ENCODE assay signal across 13 mouse cellular contexts in genomic region chr3:66690906-66691522, GRCm38 (mm10).
DNase-seq lines count a peak whose midpoint lies in the region; ATAC-seq and TF ChIP-seq lines count a peak whose summit lies in the region.
"Had no signal": no experiment of that assay in that cellular context is flagged by ENCODE, and none has a peak within 500 bp of the region (broad histone marks: within the 10 kb centered on the region; RNA-seq: fewer than 3 reads in every experiment).

No protein-coding gene starts in this region.

- ATAC-seq in embryonic facial prominence, embryonic 13.5 days (ENCODE audit: insufficient number of reproducible peaks, insufficient read depth, low FRiP score, low TSS enrichment, low read depth), result 0 out of 2 replicates have a peak, but pooled peaks have one; percentile 32
- ATAC-seq in lung, embryonic 15.5 days (ENCODE audit: borderline replicate concordance, extremely low read depth, low FRiP score, low TSS enrichment), result 0 out of 2 replicates have a peak, but pooled peaks have one; percentile 27

- WGBS in embryonic facial prominence, embryonic 13.5 days, result 50% methylated on average over 10 of the region's 10 CpGs
- 85% methylated on average over 10 of the region's 10 CpGs for WGBS in embryonic facial prominence, embryonic 10.5 days
- 69% methylated on average over 10 of the region's 10 CpGs for WGBS in lung, embryonic 15.5 days
- WGBS in lung, adult 2 months, result 68% methylated on average over 10 of the region's 10 CpGs

- no peak for TF ChIP-seq POLR2A in lung, adult 2 months (IDR thresholded peaks at IDR 0.05; ENCODE audit: borderline replicate concordance, extremely low read depth, low read depth, low read length)
- no peak for TF ChIP-seq POLR2A in MEL (IDR thresholded peaks at IDR 0.05; ENCODE audit: control insufficient read depth in 1 of 2, insufficient read depth in 1 of 2, low read depth in 1 of 2, low read length in 2 of 2, poor library complexity in 1 of 2)

- no peaks in the 10 kb centered on the region for H3K27me3 ChIP-seq in embryonic facial prominence, embryonic 13.5 days
- no peaks in the 10 kb centered on the region for H3K27me3 ChIP-seq in embryonic facial prominence, embryonic 10.5 days (replicated peaks; ENCODE audit: low read depth, poor library complexity, severe bottlenecking)
- H3K27me3 ChIP-seq in lung, embryonic 15.5 days, result no peaks in the 10 kb centered on the region
- no peaks in the 10 kb centered on the region for H3K27me3 ChIP-seq in MEL (ENCODE audit: control insufficient read depth in 1 of 2, insufficient read depth in 2 of 2, low read length in 2 of 2)
- H3K27me3 ChIP-seq: midbrain, embryonic 12.5 days had no signal

- TF ChIP-seq RAD21 in MEL (IDR thresholded peaks at IDR 0.05; ENCODE audit: low read depth, low read length), result no peak

- no peak overlapping the region for H3K4me2 ChIP-seq in embryonic facial prominence, embryonic 13.5 days
- no peak overlapping the region for H3K4me2 ChIP-seq in lung, embryonic 15.5 days
- H3K4me2 ChIP-seq: midbrain, embryonic 12.5 days had no signal

- no peaks in the 10 kb centered on the region for H3K9me3 ChIP-seq in embryonic facial prominence, embryonic 13.5 days
- no peaks in the 10 kb centered on the region for H3K9me3 ChIP-seq in embryonic facial prominence, embryonic 10.5 days
- no peaks in the 10 kb centered on the region for H3K9me3 ChIP-seq in lung, embryonic 15.5 days
- no peaks in the 10 kb centered on the region for H3K9me3 ChIP-seq in MEL (replicated peaks; ENCODE audit: insufficient read depth, low read length)
- H3K9me3 ChIP-seq: forebrain, embryonic 10.5 days; G1E; midbrain, embryonic 12.5 days had no signal

- H3K9ac ChIP-seq in embryonic facial prominence, embryonic 13.5 days, result no peak overlapping the region
- no peak overlapping the region for H3K9ac ChIP-seq in lung, embryonic 15.5 days
- no peak overlapping the region for H3K9ac ChIP-seq in MEL (ENCODE audit: control insufficient read depth, low read depth, low read length, poor library complexity, severe bottlenecking)
- H3K9ac ChIP-seq: midbrain, embryonic 12.5 days had no signal

- H3K36me3 ChIP-seq in embryonic facial prominence, embryonic 13.5 days, result no peaks in the 10 kb centered on the region
- no peaks in the 10 kb centered on the region for H3K36me3 ChIP-seq in embryonic facial prominence, embryonic 10.5 days (replicated peaks)
- no peaks in the 10 kb centered on the region for H3K36me3 ChIP-seq in lung, embryonic 15.5 days
- no peaks in the 10 kb centered on the region for H3K36me3 ChIP-seq in MEL (ENCODE audit: control insufficient read depth in 1 of 2, insufficient read depth in 2 of 2, low read length in 2 of 2)
- H3K36me3 ChIP-seq: forebrain, embryonic 10.5 days; G1E; midbrain, embryonic 12.5 days had no signal

- no peak overlapping the region for H3K4me3 ChIP-seq in embryonic facial prominence, embryonic 13.5 days
- H3K4me3 ChIP-seq in embryonic facial prominence, embryonic 10.5 days, result no peak overlapping the region
- no peak overlapping the region for H3K4me3 ChIP-seq in lung, embryonic 15.5 days
- no peak overlapping the region for H3K4me3 ChIP-seq in lung, adult 2 months (replicated peaks; ENCODE audit: extremely low read depth, low read depth, low read length)
- H3K4me3 ChIP-seq in MEL (ENCODE audit: control insufficient read depth in 1 of 2, insufficient read depth in 1 of 2, low read depth in 2 of 2, low read length in 2 of 2), result no peak overlapping the region
- H3K4me3 ChIP-seq: forebrain, embryonic 10.5 days; midbrain, embryonic 12.5 days had no signal

- no peak for TF ChIP-seq EP300 in MEL (IDR thresholded peaks at IDR 0.05; ENCODE audit: low read depth in 1 of 2, low read length in 2 of 2)

- H3K27ac ChIP-seq in embryonic facial prominence, embryonic 13.5 days, result no peak overlapping the region
- H3K27ac ChIP-seq in embryonic facial prominence, embryonic 10.5 days (replicated peaks), result no peak overlapping the region
- H3K27ac ChIP-seq in lung, embryonic 15.5 days, result no peak overlapping the region
- H3K27ac ChIP-seq in MEL (ENCODE audit: control insufficient read depth, low read depth, low read length), result no peak overlapping the region
- H3K27ac ChIP-seq: forebrain, embryonic 10.5 days; kidney, postnatal 0 days; midbrain, embryonic 12.5 days had no signal

- no peak for DNase-seq in embryonic facial prominence, embryonic 10.5 days (ENCODE audit: low spot score)
- no peak for DNase-seq in lung, adult 2 months
- peak; percentile 30 for DNase-seq in MEL (ENCODE audit: low read depth, low spot score)
- DNase-seq in adrenal gland, postnatal 14 days, result peak; percentile 26
- no peak for DNase-seq in frontal cortex, postnatal 14 days (ENCODE audit: low spot score in 2 of 2)
- DNase-seq in thymus, postnatal 25 days, result no peak
- DNase-seq: cerebellum, adult 18-20 months had no signal

- H3K79me2 ChIP-seq in MEL (ENCODE audit: control insufficient read depth, insufficient read depth, low read length, poor library complexity), result no peaks in the 10 kb centered on the region

- no peak for TF ChIP-seq CTCF in lung, adult 2 months (IDR thresholded peaks at IDR 0.05; ENCODE audit: insufficient read depth, low read length)
- TF ChIP-seq CTCF in MEL (IDR thresholded peaks at IDR 0.05 in 2 of 3, conservative IDR thresholded peaks at IDR 0.05 in 1 of 3; ENCODE audit: control insufficient read depth in 1 of 3, insufficient read depth in 1 of 3, low read depth in 2 of 3, low read length in 3 of 3, poor library complexity in 1 of 3, severe bottlenecking in 1 of 3), result no peak

- 0 out of 2 replicates have a peak, but pooled peaks cover 4% of the 10 kb centered on the region for H3K4me1 ChIP-seq in embryonic facial prominence, embryonic 13.5 days
- H3K4me1 ChIP-seq in embryonic facial prominence, embryonic 10.5 days, result no peaks in the 10 kb centered on the region
- H3K4me1 ChIP-seq in lung, embryonic 15.5 days, result no peaks in the 10 kb centered on the region
- no peaks in the 10 kb centered on the region for H3K4me1 ChIP-seq in lung, adult 2 months (ENCODE audit: control insufficient read depth, insufficient read depth, low read length)
- H3K4me1 ChIP-seq in MEL (ENCODE audit: control insufficient read depth in 1 of 2, insufficient read depth in 2 of 2, low read length in 2 of 2), result no peaks in the 10 kb centered on the region
- H3K4me1 ChIP-seq: midbrain, embryonic 12.5 days had no signal

TF ChIP-seq in MEL, 35 proteins besides CTCF, POLR2A, EP300 and RAD21:
- TF ChIP-seq UBTF (IDR thresholded peaks at IDR 0.05; ENCODE audit: borderline replicate concordance, insufficient read depth, low read depth, low read length) (no peak), KAT2A (conservative IDR thresholded peaks at IDR 0.05; ENCODE audit: low read depth, low read length) (no peak), GATA1 (IDR thresholded peaks at IDR 0.05; ENCODE audit: low read depth, low read length) (no peak), MYB (IDR thresholded peaks at IDR 0.05; ENCODE audit: low read depth, low read length) (no peak), USF1 (IDR thresholded peaks at IDR 0.05; ENCODE audit: low read depth, low read length) (no peak), TBP (IDR thresholded peaks at IDR 0.05; ENCODE audit: low read depth, low read length) (no peak), MAX (IDR thresholded peaks at IDR 0.05; ENCODE audit: low read length) (no peak), E2F4 (IDR thresholded peaks at IDR 0.05; ENCODE audit: borderline replicate concordance, low read depth, low read length) (no peak), TCF12 (IDR thresholded peaks at IDR 0.05; ENCODE audit: low read depth, low read length) (no peak), GABPA (IDR thresholded peaks at IDR 0.05; ENCODE audit: low read depth, low read length) (no peak), POLR2AphosphoS2 (IDR thresholded peaks at IDR 0.05; ENCODE audit: low read length) (no peak), ZMIZ1 (IDR thresholded peaks at IDR 0.05; ENCODE audit: low read depth, low read length) (no peak), BHLHE40 (IDR thresholded peaks at IDR 0.05; ENCODE audit: borderline replicate concordance, low read depth, low read length) (no peak), SMC3 (IDR thresholded peaks at IDR 0.05; ENCODE audit: low read depth, low read length) (no peak), MAZ (IDR thresholded peaks at IDR 0.05; ENCODE audit: low read depth, low read length) (no peak), TAL1 (IDR thresholded peaks at IDR 0.05; ENCODE audit: low read length) (no peak), MEF2A (IDR thresholded peaks at IDR 0.05; ENCODE audit: extremely low read depth, insufficient replicate concordance, low read depth, low read length, poor library complexity, severe bottlenecking) (no peak)

Comparison
In these comparisons a context has a peak if more than half of its experiments do, and no peak if none do; other contexts are left out.
1. DNase-seq: peak in MEL (single experiment) and adrenal gland, postnatal 14 days (single experiment); none in embryonic facial prominence, embryonic 10.5 days (single experiment), lung, adult 2 months (single experiment), frontal cortex, postnatal 14 days (0 of 2) and thymus, postnatal 25 days (single experiment).